Mouse (Mus musculus): ENCODE measurements around the gene Pop5.

The Pop5 gene

GRCm38 (mm10) chr5:115214864-115215263 is 20.8 kb upstream of the Pop5 start:
- no peak for DNase-seq (ENCODE audit: low spot score)

GRCm38 (mm10) chr5:115215273-115216185 is 20.1 kb upstream of the Pop5 start:
- DNase-seq (ENCODE audit: low spot score), result no peak

GRCm38 (mm10) chr5:115217998-115218397 is 17.6 kb upstream of the Pop5 start:
- DNase-seq (ENCODE audit: low spot score), result no peak

- no peak for DNase-seq (ENCODE audit: low spot score)
Measured at GRCm38 (mm10) chr5:115220931-115221640, 14.6 kb upstream of the Pop5 start.

- no peak for DNase-seq (ENCODE audit: low spot score)
Measured at GRCm38 (mm10) chr5:115222485-115222884, 13.2 kb upstream of the Pop5 start.

- no peak for DNase-seq (ENCODE audit: low spot score)
Measured at GRCm38 (mm10) chr5:115230830-115231551, 4.6 kb upstream of the Pop5 start.

- DNase-seq (ENCODE audit: low spot score), result no peak
Measured at GRCm38 (mm10) chr5:115231552-115232120, 4.0 kb upstream of the Pop5 start.

- DNase-seq (ENCODE audit: low spot score), result no peak
Measured at GRCm38 (mm10) chr5:115232516-115232915, 3.1 kb upstream of the Pop5 start.

- DNase-seq (ENCODE audit: low spot score), result no peak
Measured at GRCm38 (mm10) chr5:115233031-115233780, 2.4 kb upstream of the Pop5 start.

- no peak for DNase-seq (ENCODE audit: low spot score)
Measured at GRCm38 (mm10) chr5:115234519-115234918, 1.1 kb upstream of the Pop5 start.

GRCm38 (mm10) chr5:115235323-115235771 is 289 bp upstream of the Pop5 start:
- DNase-seq (ENCODE audit: low spot score), result peak; percentile 38

GRCm38 (mm10) chr5:115237803-115238728 is 2.4 kb downstream of the Pop5 start:
- DNase-seq (ENCODE audit: low spot score), result peak; percentile 86

GRCm38 (mm10) chr5:115238729-115239195 is 3.1 kb downstream of the Pop5 start:
- no peak for DNase-seq (ENCODE audit: low spot score)

- DNase-seq (ENCODE audit: low spot score), result no peak
Measured at GRCm38 (mm10) chr5:115240191-115240590, 4.6 kb downstream of the Pop5 start.

- no peak for DNase-seq (ENCODE audit: low spot score)
Measured at GRCm38 (mm10) chr5:115255472-115255871, 19.8 kb downstream of the Pop5 start.

GRCm38 (mm10) chr5:115256909-115257546 is 21.4 kb downstream of the Pop5 start:
- DNase-seq (ENCODE audit: low spot score), result no peak

- DNase-seq (ENCODE audit: low spot score), result no peak
Measured at GRCm38 (mm10) chr5:115260356-115260755, 24.7 kb downstream of the Pop5 start.

GRCm38 (mm10) chr5:115261141-115261540 is 25.5 kb downstream of the Pop5 start:
- no peak for DNase-seq (ENCODE audit: low spot score)

GRCm38 (mm10) chr5:115261880-115262279 is 26.2 kb downstream of the Pop5 start:
- no peak for DNase-seq (ENCODE audit: low spot score)

Data from ovary, postnatal 14 days (tissue).